Mouse (Mus musculus): ENCODE results near the gene Gna15.

Gna15 gene

DNA sequence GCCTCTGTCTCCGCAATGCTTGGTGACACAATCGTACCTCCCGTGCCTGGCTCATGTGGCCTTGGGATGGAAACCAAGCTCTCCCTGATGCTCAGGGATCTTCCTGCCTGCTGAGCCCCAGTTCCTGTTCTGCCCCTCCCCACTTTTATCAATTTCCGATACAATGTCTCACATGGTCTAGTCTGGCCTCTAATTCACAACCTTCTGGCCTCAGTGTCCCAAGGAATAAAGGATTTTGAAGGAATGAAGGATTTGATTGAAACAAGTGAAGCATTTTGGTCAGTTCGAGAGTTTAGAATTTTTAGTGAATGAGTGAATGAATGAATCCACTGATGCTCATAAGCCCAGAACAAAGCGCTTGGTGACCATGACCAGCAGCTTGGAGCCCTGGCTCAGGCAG lies 883 bp downstream of the Gna15 start:
- no peak for DNase-seq

- no peak for DNase-seq
Observed at GRCm38 (mm10) chr10:81519978-81520365, 4.1 kb downstream of the Gna15 start.

DNA sequence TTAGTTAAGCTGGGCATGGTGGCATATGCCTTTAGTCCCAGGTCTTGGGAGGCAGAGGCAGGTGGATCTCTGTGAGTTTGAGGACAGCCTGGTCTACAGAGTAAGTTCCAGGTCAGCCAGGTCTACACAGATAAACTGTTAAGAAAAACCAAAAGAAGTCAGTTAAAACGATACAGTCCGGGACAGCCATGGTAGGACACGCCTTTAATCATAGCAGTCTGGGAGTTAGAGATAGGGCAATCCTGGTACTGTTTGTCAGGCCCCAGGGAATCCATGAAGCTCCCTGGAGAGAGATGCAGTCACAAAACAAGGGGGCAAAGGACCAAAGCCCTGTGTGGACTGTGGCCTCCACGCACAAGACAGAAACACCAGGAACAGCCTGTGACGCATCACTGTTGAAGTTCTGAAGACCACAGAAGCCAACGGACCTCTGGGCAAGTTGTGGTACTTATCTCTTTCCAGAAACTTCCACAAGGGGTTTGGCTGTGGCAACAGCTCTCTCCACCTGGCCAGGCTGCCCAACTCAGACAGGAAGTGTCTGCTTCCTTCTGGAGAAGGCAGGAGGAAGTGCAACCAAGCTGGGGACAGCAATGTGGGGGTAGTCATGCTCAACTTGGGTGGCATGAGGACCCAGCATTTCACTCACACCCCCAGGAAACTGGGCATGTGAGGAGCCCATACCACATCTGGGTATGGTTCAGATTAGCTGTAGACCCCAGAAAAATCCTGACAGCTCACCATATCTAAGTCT lies 4.6 kb downstream of the Gna15 start:
- peak; percentile 54 for DNase-seq

GRCm38 (mm10) chr10:81518546-81518945 lies 5.5 kb downstream of the Gna15 start:
- peak; percentile 89 for DNase-seq

DNA sequence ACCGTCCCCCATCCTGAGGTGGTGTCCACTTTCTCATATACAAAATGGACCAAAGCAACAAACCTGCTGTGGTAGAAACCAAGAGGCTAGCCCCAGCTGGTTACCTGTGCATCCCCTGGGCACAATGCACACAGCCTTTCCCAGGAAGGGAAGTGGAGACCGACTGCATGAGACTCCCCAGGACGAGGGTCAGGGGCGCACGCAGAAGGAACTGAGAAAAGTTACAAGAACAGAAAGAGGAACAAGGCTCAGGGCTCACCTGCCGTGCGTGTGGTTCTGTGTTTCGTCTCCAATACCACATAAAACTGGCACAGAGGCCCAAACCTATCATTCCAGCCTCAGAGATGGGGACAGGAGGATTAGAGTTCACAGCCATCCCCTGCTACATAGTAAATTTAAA lies 6.8 kb downstream of the Gna15 start:
- peak; percentile 51 for DNase-seq

DNA sequence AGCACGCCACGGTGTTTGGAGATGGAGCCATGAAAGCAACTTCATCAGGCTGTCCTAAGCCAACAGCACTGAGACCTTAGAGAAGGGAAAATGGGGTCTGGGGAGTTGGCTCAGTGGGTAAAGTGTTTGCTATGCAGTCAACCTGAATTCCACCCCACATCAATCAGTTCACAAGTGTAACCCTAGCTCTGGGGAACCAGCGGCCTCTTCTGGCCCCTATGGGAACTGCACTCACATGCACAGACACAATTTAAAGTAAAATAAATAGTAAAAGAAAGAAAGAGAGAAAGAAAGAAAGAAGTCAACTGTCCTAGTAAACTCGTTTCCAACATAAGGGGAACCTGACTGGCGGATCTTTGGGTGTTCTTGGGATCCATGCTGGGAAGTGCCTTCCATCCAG lies 10.2 kb downstream of the Gna15 start:
- no peak for DNase-seq

GRCm38 (mm10) chr10:81510246-81510810 lies 13.7 kb downstream of the Gna15 start:
- peak; percentile 64 for DNase-seq

DNA sequence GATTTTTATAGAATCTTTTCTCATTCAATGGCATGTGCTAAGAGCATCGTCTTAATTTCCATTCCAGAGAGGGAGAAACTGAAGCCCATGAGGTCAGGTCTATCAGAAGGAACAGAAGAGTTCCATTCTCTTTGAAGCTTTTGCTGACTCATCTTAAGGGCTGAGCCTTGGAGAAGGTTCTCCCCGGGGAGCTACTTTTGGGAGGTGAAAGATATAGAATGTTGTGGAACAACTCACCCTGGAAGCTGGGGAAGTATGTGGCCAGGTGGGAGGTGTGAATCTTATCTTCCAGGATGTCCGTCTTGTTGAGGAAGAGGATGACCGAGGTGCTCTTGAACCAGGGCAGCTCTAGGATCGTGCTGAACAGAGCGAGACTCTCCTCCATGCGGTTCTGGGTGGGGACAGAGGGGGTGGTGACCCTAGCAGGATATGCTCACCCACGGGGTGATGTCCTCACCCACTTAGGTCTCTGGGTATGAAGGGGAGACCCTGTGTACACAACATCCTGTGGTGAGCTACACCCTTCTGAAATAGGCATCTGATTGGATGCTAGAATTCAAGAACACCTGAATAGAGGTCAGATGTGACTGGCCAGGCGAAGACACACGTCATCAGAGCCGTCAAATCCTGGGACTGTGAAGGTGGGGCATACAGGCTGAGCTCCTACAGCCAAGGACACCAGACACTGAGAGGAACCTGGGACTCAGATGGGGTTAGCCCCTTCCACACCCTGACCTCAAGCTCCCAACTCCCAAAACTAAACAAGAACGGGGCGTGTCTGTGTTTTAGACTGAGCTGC lies 16.1 kb downstream of the Gna15 start:
- no peak for DNase-seq

DNA sequence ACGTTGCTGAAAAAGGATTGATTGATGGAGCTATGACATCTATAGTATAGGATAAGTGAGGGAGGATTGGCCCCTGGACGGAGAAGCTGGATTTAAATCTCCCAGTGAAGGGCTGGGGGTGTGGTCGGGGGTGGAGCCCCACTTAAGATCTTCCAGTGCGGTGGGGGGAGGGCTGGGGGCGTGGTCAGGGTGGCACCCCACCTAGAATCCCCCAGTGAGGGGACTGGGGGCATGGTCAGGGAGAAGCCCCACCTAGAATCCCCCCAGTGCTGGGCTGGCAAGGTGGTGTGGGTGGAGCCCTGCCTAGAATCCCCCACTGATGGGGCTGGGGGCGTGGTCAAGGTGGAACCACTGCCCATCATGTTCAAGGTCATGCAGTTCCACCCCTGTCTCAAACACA lies 16.9 kb downstream of the Gna15 start:
- DNase-seq: no peak

GRCm38 (mm10) chr10:81505016-81505664 lies 18.9 kb downstream of the Gna15 start:
- DNase-seq: peak; percentile 51

DNA sequence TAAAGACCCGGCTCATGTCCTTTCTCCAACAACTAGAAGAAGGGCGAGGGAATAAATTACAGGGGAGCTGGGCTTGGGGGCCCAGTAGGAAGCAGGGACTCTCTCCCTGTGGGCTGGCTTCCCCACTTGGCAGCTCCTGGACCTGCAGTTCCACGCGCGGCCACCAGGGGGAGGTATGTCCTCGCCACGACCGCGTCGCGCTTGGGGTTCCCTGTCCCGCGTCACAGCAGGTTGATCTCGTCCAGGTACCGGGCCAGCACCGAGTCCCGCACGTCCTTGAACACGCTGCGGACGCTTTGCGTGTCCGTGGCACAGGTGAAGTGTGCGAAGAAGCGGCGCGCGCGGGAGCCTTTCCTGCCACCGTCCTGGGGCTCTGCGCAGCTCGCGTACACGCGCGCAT lies 21.4 kb downstream of the Gna15 start:
- peak; percentile 92 for DNase-seq

- DNase-seq: no peak
Observed at GRCm38 (mm10) chr10:81501863-81502262, 22.2 kb downstream of the Gna15 start.

- no peak for DNase-seq
Observed at GRCm38 (mm10) chr10:81500032-81500431, 24.0 kb downstream of the Gna15 start, which contains the start of gene S1pr4. S1pr4 (minus strand) TSS chr10:81500132.

- peak; percentile 83 for DNase-seq
Observed at GRCm38 (mm10) chr10:81499250-81499901, 24.6 kb downstream of the Gna15 start.

DNA sequence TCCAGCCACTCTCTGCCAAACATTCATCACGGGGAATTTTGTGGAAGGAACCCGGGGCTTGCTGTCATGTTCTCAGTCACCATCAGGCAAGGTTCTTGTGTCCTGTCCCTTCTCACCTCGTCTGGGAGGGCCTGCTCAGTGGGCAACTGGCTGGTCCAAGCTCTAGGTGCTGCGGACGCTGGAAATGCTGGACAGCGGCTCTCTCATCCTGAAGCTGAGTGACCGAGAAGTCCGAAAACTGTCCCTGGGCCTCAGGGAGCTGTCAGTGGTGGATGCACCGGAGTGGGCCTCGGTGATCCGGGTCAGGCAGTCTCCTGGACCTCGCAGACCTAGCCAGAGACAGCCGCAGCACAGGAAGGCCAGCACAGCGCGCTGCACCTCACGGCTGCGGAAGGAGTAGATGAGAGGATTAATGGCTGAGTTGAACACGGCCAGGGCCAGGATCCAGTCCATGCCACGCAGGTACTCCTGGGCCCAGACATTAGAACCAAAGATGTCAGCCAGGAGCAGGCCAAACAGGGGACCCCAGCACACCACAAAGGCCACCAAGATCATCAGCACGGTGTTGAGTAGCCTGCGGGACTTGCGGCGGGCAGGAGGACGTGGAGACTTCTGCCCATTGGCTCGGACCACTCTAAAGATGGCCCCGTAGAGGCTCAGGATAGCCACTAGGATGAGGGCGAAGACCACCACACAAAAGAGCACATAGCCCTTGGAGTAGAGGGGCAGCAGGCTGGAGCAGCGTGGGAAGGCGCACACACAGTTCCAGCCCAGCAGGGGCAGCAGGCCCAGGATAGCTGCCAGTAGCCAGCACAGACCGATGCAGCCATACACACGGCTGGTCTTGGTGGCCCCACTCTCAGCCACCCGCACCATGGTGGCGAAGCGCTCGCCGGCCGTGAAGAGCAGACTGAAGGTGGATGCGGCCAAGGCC lies 25.4 kb downstream of the Gna15 start:
- no peak for DNase-seq

- DNase-seq: peak; percentile 57
Observed at GRCm38 (mm10) chr10:81497401-81498270, 26.4 kb downstream of the Gna15 start.

GRCm38 (mm10) chr10:81496969-81497368 lies 27.1 kb downstream of the Gna15 start:
- no peak for DNase-seq

GRCm38 (mm10) chr10:81496264-81496901 lies 27.6 kb downstream of the Gna15 start, which contains the start of gene Ncln:
Ncln (minus strand) TSS chr10:81496392.
- peak; percentile 100 for DNase-seq

GRCm38 (mm10) chr10:81495616-81496263 lies 28.3 kb downstream of the Gna15 start:
- no peak for DNase-seq
